Mouse (Mus musculus) inflammation-experienced regulatory T-cells, adult 6 months (primary cell): ENCODE data around the gene Slc6a14. TPM values are rescaled to one million over a fixed set of nuclear protein-coding genes. Genes with fewer than 3 reads are reported as not detected.

ENCODE experiments used
- ATAC-seq: one replicate; pipeline ENCODE4 v1.8.0; 2017
- polyA plus RNA-seq, 3 experiments: library from polyadenylated mRNA; unstranded; fragments of 100-300 nt; shearing (Covaris generic); gene quantifications; one replicate each; pipeline ENCODE4 v1.2.1; 2017

Gene Slc6a14
- not detected for polyA plus RNA-seq

DNA sequence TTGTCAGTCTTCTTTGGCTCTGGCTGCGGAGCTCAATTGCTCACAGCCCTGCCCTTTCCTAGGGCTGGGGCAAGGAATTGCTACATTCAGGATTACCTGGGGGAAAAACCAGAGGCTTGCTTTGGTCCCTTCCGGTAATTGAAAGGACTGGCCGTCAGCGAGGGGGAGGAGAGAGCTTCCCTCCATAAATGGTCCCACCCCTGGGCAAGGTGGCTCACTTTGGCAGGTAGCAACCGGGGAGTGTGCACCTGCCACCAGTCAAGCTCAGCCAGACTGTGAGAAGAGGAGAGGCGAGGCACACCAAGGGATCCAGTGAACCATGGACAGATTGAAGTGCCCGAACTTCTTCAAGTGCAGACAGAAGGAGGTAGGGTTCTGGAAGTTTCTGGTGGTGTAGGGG is at the start of gene Slc6a14:
TSS of gene Slc6a14 (plus strand) at position 68 of the 400 bp plus-strand sequence.
- no peak for ATAC-seq

DNA sequence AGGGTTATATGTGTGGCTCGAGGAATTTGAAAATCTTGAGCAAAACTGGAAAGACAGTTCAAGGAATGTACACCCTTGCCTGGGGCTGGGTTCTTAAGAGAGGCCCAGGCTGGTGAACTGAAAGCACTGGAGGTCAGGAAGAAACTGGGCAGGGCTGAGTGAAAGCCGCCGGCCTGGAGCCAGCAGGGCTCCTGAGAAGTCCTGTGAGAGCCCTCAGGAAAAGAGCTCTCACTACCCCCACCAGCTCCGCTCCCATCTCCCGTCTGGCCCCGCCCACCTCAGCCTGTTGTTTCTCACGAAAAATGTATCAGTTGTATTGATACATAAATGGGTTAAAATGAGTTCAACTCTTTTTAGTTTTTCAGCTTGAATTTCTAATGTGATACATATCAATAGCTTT is 43.8 kb upstream of the Slc6a14 start:
- ATAC-seq: no peak

DNA sequence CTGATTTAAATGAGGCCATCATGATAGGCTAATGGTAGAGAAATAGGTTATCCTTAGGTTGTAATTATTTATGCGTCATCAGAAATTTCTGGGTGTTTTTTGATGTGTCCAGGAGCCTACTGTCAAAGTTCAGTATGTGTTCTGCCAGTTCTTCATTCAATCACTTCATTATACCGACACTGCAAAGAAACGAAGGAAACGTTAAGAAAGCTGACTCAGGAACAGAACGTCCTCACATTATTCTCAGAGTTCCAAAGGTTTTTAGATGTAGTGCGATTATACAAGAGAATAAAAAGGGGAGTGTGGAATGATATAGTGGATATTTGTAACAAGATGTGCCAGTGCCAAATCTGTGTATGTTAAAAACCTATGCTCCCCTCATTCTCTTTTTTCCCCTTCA is 19.5 kb upstream of the Slc6a14 start:
- no peak for ATAC-seq

DNA sequence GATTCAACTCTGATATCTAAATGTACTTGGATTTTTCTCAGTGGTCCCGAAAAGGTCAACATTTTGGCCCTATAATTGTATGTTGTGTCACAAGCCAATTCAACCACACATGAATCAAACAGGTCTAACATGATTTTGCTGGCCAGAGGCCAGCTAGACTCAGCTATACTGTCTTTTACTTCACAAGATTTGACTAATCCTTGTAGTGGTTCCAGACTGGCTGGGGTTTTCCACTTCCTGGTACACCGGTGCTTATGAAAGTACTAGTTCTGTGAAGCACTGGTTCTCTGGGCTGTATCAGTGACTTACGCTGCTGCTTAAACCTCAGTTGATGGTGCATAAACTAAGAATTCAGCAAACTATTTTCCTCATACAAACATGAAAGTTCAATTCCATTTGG is 19.0 kb upstream of the Slc6a14 start:
- no peak for ATAC-seq

DNA sequence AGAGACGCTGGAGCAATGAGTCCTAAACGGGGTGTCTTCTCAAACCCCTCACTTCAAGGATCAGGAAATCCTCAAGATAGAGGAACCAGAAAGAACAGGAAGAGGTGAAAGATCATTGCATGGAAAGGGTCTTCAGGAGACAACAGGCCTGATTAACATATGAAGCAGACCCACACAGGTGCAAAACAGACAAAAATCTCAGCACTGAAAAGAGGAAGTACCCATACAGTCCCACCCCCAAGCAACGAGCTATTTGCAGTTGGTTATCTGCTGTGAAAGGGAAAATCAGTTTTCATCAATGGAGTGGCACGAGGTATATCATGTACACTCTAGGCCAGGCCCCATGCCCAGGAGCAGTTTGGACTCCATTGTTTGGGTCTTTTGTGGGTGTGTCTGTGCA is 13.1 kb upstream of the Slc6a14 start:
- no peak for ATAC-seq

DNA sequence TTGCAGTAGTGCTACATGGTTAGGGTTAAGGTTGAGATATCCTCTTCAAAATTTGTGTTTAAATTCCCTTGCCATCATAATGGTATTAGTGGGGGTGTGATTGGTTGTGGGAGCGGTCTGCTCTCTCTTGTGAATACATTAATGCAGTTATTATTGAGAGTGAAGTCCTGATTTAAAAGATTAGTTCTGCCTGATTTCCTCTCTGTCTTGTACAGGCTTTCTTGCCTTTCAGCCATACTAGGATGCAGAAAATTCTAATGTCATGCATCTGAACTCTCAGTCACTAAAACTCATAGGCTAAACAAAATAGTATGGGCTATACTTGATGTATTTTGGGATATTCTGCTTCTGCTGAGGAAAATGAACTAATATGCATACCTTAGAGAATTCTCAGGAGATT is 10.2 kb upstream of the Slc6a14 start:
- no peak for ATAC-seq

DNA sequence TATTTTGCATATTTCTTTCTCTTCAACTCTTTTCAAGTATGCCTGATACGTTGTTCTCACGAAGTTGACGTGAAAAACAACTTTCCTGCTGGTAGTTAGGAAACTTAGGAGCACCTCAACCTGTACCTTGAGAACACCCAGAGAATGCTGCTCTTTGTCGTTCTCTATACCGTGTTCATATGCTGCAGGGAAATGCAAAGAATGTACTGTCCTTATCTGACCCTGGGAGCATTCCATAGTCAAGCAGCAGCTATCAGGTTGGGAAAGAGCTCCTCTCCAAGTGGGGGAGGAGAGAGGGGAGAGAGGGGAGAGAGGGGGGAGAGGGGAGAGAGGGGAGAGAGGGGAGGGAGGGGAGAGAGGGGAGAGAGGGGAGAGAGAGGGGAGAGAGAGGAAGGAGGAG is 597 bp downstream of the Slc6a14 start:
- no peak for ATAC-seq

DNA sequence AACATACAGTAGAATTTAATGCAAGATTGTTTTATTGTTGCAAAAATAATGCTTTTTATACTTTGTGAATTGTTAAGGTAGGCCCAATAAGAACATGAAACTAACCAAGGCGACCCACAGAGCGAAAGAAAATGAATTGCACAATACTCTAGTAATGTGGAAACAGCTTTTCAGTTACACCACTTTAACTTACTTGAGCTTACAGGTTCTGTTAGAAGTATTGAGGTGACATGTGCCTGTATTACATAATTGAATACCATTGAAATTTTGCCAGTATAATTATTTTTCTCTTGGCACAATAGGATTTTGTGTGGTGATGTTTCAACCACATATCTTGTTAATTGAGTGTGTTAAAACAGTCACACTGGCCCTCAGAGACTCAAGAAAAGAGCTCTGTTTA is 2.2 kb downstream of the Slc6a14 start:
- no peak for ATAC-seq

DNA sequence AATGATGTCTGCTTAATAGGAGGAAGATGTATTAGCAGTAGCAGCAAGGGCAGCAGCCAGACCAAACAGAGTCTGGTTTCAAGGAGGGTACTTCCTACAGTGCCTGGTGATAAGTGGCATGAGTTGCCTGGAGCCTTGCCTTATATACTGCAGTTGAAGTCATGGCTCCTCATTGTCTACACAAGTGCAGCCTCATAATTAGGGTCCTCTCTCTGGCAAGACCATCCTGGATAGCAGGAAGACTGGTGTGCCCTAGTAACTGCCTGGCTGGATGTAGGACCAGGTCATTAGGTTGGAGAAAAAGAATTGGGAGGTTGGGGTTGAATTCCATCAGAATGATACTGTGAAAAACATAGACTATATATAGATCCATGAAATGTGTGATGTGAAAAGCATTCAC is 30.3 kb downstream of the Slc6a14 start, which contains the start of gene Gm28269:
TSS of gene Gm28269 (minus strand) at position 101 of the 400 bp plus-strand sequence.
- no peak for ATAC-seq

Other genes starting within 250 kb of the Slc6a14 start
- not detected for gene Agtr2, start 230.4 kb upstream of the Slc6a14 start, polyA plus RNA-seq
- gene Gm28269, start 30.2 kb downstream of the Slc6a14 start, polyA plus RNA-seq: not detected